Mouse (Mus musculus) E14TG2a.4 (cell line): ENCODE data around the gene Cdhr2.

ENCODE experiments used
- CTCF ChIP-seq: conservative IDR thresholded peaks from 2 replicates; pipeline ENCODE4 v1.5.1; 2014; ENCODE audit warnings: low read length
- NANOG ChIP-seq: IDR thresholded peaks from 2 replicates; pipeline ENCODE4 v1.6.1; 2014; ENCODE audit warnings: borderline replicate concordance, low read length, mixed read lengths
- POU5F1 ChIP-seq: IDR thresholded peaks from 2 replicates; pipeline ENCODE4 v1.6.1; 2014; ENCODE audit warnings: low read length, borderline replicate concordance

DNA sequence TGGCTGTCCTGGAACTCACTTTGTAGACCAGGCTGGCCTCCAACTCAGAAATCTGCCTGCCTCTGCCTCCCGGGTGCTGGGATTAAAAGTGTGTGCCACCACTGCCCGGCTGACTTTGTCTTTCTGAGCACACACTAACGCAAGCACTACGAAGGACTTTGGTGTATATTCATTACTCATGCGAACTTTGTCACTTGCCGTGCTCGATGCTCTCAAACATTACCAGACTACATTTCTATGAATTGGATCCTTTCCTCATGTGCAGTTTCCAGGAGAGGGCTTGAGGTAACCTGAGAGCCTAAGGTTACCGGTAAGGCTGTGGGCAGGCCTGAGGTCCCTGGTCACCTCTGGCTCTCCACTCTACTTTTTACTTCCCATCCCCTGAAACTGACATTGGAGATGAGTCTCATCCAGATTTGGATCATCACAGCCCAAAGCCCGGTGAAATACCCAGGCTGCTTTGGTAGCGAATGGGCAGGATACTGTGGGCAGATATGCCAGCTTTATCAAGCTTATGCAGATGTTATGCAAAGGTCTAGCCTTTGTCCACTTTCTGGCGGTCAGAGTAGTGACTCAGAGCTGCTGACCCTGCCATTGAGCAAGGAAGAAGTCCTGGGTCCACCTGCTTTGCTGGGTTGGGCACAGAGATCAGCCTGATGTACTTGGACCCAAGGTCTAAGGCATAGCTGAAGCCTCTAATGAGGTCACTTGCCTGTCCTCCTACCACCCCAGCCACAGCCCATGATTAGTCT is 5.6 kb upstream of the Cdhr2 start:
- TF ChIP-seq CTCF = no peak
- TF ChIP-seq NANOG = no peak
- no peak for TF ChIP-seq POU5F1
